Mouse (Mus musculus): ENCODE results near the gene Arvcf.

Gene Arvcf

GRCm38 (mm10) chr16:18428516-18429042, 80.6 kb downstream of the Arvcf start:
- DNase-seq (ENCODE audit: low read depth, low spot score) = no peak

- no peak for DNase-seq (ENCODE audit: low read depth, low spot score)
Observed at GRCm38 (mm10) chr16:18429641-18430040, 81.7 kb downstream of the Arvcf start.

- no peak for DNase-seq (ENCODE audit: low read depth, low spot score)
Observed at GRCm38 (mm10) chr16:18430641-18431212, 82.7 kb downstream of the Arvcf start.

GRCm38 (mm10) chr16:18433341-18433920, 85.4 kb downstream of the Arvcf start:
- no peak for DNase-seq (ENCODE audit: low read depth, low spot score)

- no peak for DNase-seq (ENCODE audit: low read depth, low spot score)
Observed at GRCm38 (mm10) chr16:18436128-18436527, 88.1 kb downstream of the Arvcf start.

GRCm38 (mm10) chr16:18443385-18443841, 95.4 kb downstream of the Arvcf start:
- peak; percentile 66 for DNase-seq (ENCODE audit: low read depth, low spot score)

- no peak for DNase-seq (ENCODE audit: low read depth, low spot score)
Observed at GRCm38 (mm10) chr16:18447243-18447642, 99.3 kb downstream of the Arvcf start.

- no peak for DNase-seq (ENCODE audit: low read depth, low spot score)
Observed at GRCm38 (mm10) chr16:18448104-18448503, 100.1 kb downstream of the Arvcf start.

GRCm38 (mm10) chr16:18449005-18449404, 101.0 kb downstream of the Arvcf start:
- DNase-seq (ENCODE audit: low read depth, low spot score) = no peak

- no peak for DNase-seq (ENCODE audit: low read depth, low spot score)
Observed at GRCm38 (mm10) chr16:18451486-18452181, 103.7 kb downstream of the Arvcf start.

- DNase-seq (ENCODE audit: low read depth, low spot score) = no peak
Observed at GRCm38 (mm10) chr16:18452361-18452862, 104.4 kb downstream of the Arvcf start.

GRCm38 (mm10) chr16:18453846-18454245, 105.9 kb downstream of the Arvcf start:
- no peak for DNase-seq (ENCODE audit: low read depth, low spot score)

- DNase-seq (ENCODE audit: low read depth, low spot score) = no peak
Observed at GRCm38 (mm10) chr16:18455407-18455806, 107.4 kb downstream of the Arvcf start.

Measured in retina, adult 2 months (tissue).